Mouse (Mus musculus) midbrain, embryonic 12.5 days (tissue): ENCODE results near the gene Gli2. TPM values are rescaled to one million over a fixed set of nuclear protein-coding genes. Genes with fewer than 3 reads are reported as not detected.

Experiments used
- ATAC-seq: fragments of 200-750 bp; cut with Nextera tagmentation; 2 replicates; pipeline ENCODE4 v1.8.0; 2017; ENCODE audit warnings: low read depth, moderate TSS enrichment, moderate library complexity; ENCODE audit not compliant: low FRiP score
- H3K27ac ChIP-seq: fragments of 300-500 bp; sonication (generic); replicated peaks from 2 replicates; pipeline ENCODE4 v1.5.1; 2016; ENCODE audit warnings: mild to moderate bottlenecking
- H3K27me3 ChIP-seq: fragments of 300-500 bp; sonication (generic); 2 replicates; pipeline ENCODE4 v1.6.1; 2016; ENCODE audit warnings: mild to moderate bottlenecking
- H3K36me3 ChIP-seq: fragments of 300-500 bp; sonication (generic); 2 replicates; pipeline ENCODE4 v1.6.1; 2016
- H3K4me1 ChIP-seq: fragments of 300-500 bp; sonication (generic); 2 replicates; pipeline ENCODE4 v1.6.1; 2016
- H3K4me2 ChIP-seq: fragments of 300-500 bp; sonication (generic); replicated peaks from 2 replicates; pipeline ENCODE4 v1.6.1; 2016; ENCODE audit warnings: mild to moderate bottlenecking, moderate library complexity
- H3K4me3 ChIP-seq: fragments of 300-500 bp; sonication (generic); 2 replicates; pipeline ENCODE4 v1.5.1; 2016; ENCODE audit warnings: mild to moderate bottlenecking
- H3K9ac ChIP-seq: fragments of 300-500 bp; sonication (generic); replicated peaks from 2 replicates; pipeline ENCODE4 v1.6.1; 2016; ENCODE audit warnings: mild to moderate bottlenecking, moderate library complexity
- H3K9me3 ChIP-seq: fragments of 300-500 bp; sonication (generic); 2 replicates; pipeline ENCODE4 v1.6.1; 2016; ENCODE audit warnings: mild to moderate bottlenecking
- WGBS: fragments of 180-500 bp; shearing (Covaris S2); methylation state at CpG from one replicate; pipeline ENCODE4 v1.1.7; 2016; 5-methylcytosine and 5-hydroxymethylcytosine counted together
- polyA plus RNA-seq: library from polyadenylated mRNA; unstranded; fragments of >200 nt; fragmentation: Nextera tagmentation; extraction: Ambion mirVana; gene quantifications from 2 replicates; pipeline ENCODE4 v1.2.1, GENCODE M21; 2016

The Gli2 gene
- polyA plus RNA-seq, 1 experiment from 2014 or later, result 8.6 TPM

- Histone ChIP-seq H3K4me3 (no peak overlapping the region), H3K36me3 (no peaks in the 10 kb centered on the region), H3K4me1 (peaks cover 13% of the 10 kb centered on the region; the same call in 1 of the 2 replicates), H3K9me3 (no peaks in the 10 kb centered on the region), H3K27me3 (no peaks in the 10 kb centered on the region), H3K9ac (no peak overlapping the region), H3K27ac (no peak overlapping the region), H3K4me2 (no peak overlapping the region)
- WGBS, result 92% methylated on average over 1 of the region's 1 CpGs
- ATAC-seq, result no peak
These were observed 31.1 kb downstream of the Gli2 start for GRCm38 (mm10) chr1:119022311-119022710.

GRCm38 (mm10) chr1:119020092-119020491, 33.3 kb downstream of the Gli2 start:
- no peaks in the 10 kb centered on the region for H3K9me3 ChIP-seq
- no peaks in the 10 kb centered on the region for H3K36me3 ChIP-seq
- H3K27ac ChIP-seq, result no peak overlapping the region
- no peak overlapping the region for H3K9ac ChIP-seq
- ATAC-seq, result no peak
- no peaks in the 10 kb centered on the region for H3K27me3 ChIP-seq
- peaks cover 4% of the 10 kb centered on the region; the same call in 1 of the 2 replicates for H3K4me1 ChIP-seq
- no peak overlapping the region for H3K4me2 ChIP-seq
- 88% methylated on average over 2 of the region's 2 CpGs for WGBS
- H3K4me3 ChIP-seq, result no peak overlapping the region

- Histone ChIP-seq H3K27me3 (no peaks in the 10 kb centered on the region), H3K4me1 (peaks cover 5% of the 10 kb centered on the region; the same call in 1 of the 2 replicates), H3K36me3 (no peaks in the 10 kb centered on the region), H3K9ac (no peak overlapping the region), H3K4me3 (no peak overlapping the region), H3K27ac (no peak overlapping the region), H3K4me2 (no peak overlapping the region), H3K9me3 (no peaks in the 10 kb centered on the region)
- no peak for ATAC-seq
These were observed 34.4 kb downstream of the Gli2 start for GRCm38 (mm10) chr1:119019056-119019455.

- no peak for ATAC-seq
- H3K4me2 ChIP-seq, result no peak overlapping the region
- 83% methylated on average over 3 of the region's 3 CpGs for WGBS
- no peaks in the 10 kb centered on the region for H3K9me3 ChIP-seq
- peaks cover 7% of the 10 kb centered on the region; the same call in 1 of the 2 replicates for H3K36me3 ChIP-seq
- no peak overlapping the region for H3K9ac ChIP-seq
- no peak overlapping the region for H3K27ac ChIP-seq
- H3K4me1 ChIP-seq, result peaks cover 5% of the 10 kb centered on the region; the same call in 1 of the 2 replicates
- H3K27me3 ChIP-seq, result no peaks in the 10 kb centered on the region
- H3K4me3 ChIP-seq, result no peak overlapping the region
These were observed 36.6 kb downstream of the Gli2 start for GRCm38 (mm10) chr1:119016866-119017265.

GRCm38 (mm10) chr1:119015108-119015507, 38.3 kb downstream of the Gli2 start:
- Histone ChIP-seq H3K27me3 (no peaks in the 10 kb centered on the region), H3K9ac (0 out of 2 replicates have a peak overlapping the region, but pooled peaks have one; percentile 15), H3K4me3 (no peak overlapping the region), H3K27ac (no peak overlapping the region), H3K4me1 (peaks cover 5% of the 10 kb centered on the region; the same call in 1 of the 2 replicates), H3K36me3 (peaks cover 7% of the 10 kb centered on the region; the same call in 1 of the 2 replicates), H3K9me3 (no peaks in the 10 kb centered on the region), H3K4me2 (no peak overlapping the region)
- 85% methylated on average over 6 of the region's 6 CpGs for WGBS
- ATAC-seq, result no peak

- no peaks in the 10 kb centered on the region for H3K9me3 ChIP-seq
- H3K4me2 ChIP-seq, result no peak overlapping the region
- H3K27me3 ChIP-seq, result no peaks in the 10 kb centered on the region
- peaks cover 26% of the 10 kb centered on the region for H3K4me1 ChIP-seq
- no peak overlapping the region for H3K9ac ChIP-seq
- peaks cover 7% of the 10 kb centered on the region; the same call in 1 of the 2 replicates for H3K36me3 ChIP-seq
- no peak for ATAC-seq
- no peak overlapping the region for H3K27ac ChIP-seq
- H3K4me3 ChIP-seq, result no peak overlapping the region
These were observed 44.5 kb downstream of the Gli2 start for GRCm38 (mm10) chr1:119008949-119009348.

GRCm38 (mm10) chr1:119003852-119004398, 49.5 kb downstream of the Gli2 start:
- H3K36me3 ChIP-seq, result no peaks in the 10 kb centered on the region
- H3K4me1 ChIP-seq, result peaks cover 35% of the 10 kb centered on the region
- 52% methylated on average over 1 of the region's 1 CpGs for WGBS
- no peaks in the 10 kb centered on the region for H3K27me3 ChIP-seq
- no peak overlapping the region for H3K4me3 ChIP-seq
- no peak overlapping the region for H3K4me2 ChIP-seq
- 0 out of 2 replicates have a peak overlapping the region, but pooled peaks have one; percentile 15 for H3K27ac ChIP-seq
- no peak for ATAC-seq
- H3K9me3 ChIP-seq, result no peaks in the 10 kb centered on the region
- H3K9ac ChIP-seq, result no peak overlapping the region

- 56% methylated on average over 12 of the region's 12 CpGs for WGBS
- H3K9me3 ChIP-seq, result no peaks in the 10 kb centered on the region
- ATAC-seq, result no peak
- 0 out of 2 replicates have a peak overlapping the region, but pooled peaks have one; percentile 25 for H3K27ac ChIP-seq
- no peaks in the 10 kb centered on the region for H3K27me3 ChIP-seq
- peaks cover 21% of the 10 kb centered on the region for H3K4me1 ChIP-seq
- no peak overlapping the region for H3K4me2 ChIP-seq
- H3K9ac ChIP-seq, result no peak overlapping the region
- no peak overlapping the region for H3K4me3 ChIP-seq
- H3K36me3 ChIP-seq, result no peaks in the 10 kb centered on the region
These were observed 51.9 kb downstream of the Gli2 start for GRCm38 (mm10) chr1:119001454-119002034.

GRCm38 (mm10) chr1:118994482-118995105, 58.8 kb downstream of the Gli2 start:
- Histone ChIP-seq H3K27ac (no peak overlapping the region), H3K4me3 (no peak overlapping the region), H3K9me3 (no peaks in the 10 kb centered on the region), H3K4me1 (no peaks in the 10 kb centered on the region), H3K9ac (no peak overlapping the region), H3K4me2 (no peak overlapping the region), H3K27me3 (no peaks in the 10 kb centered on the region), H3K36me3 (0 out of 2 replicates have a peak, but pooled peaks cover 10% of the 10 kb centered on the region)
- WGBS, result 94% methylated on average over 8 of the region's 8 CpGs
- no peak for ATAC-seq

- WGBS, result 82% methylated on average over 5 of the region's 5 CpGs
These were observed 59.6 kb downstream of the Gli2 start for GRCm38 (mm10) chr1:118993775-118994174.

GRCm38 (mm10) chr1:118988331-118988730, 65.1 kb downstream of the Gli2 start:
- ATAC-seq, result no peak
- H3K9me3 ChIP-seq, result no peaks in the 10 kb centered on the region
- H3K27me3 ChIP-seq, result no peaks in the 10 kb centered on the region
- H3K4me3 ChIP-seq, result no peak overlapping the region
- H3K27ac ChIP-seq, result no peak overlapping the region
- 0 out of 2 replicates have a peak, but pooled peaks cover 4% of the 10 kb centered on the region for H3K36me3 ChIP-seq
- no peak overlapping the region for H3K9ac ChIP-seq
- no peak overlapping the region for H3K4me2 ChIP-seq
- peaks cover 23% of the 10 kb centered on the region for H3K4me1 ChIP-seq
- WGBS, result 86% methylated on average over 6 of the region's 6 CpGs

More at GRCm38 (mm10) chr1:118993775-118994174, 59.6 kb downstream of the Gli2 start:
- Histone ChIP-seq H3K9ac (no peak overlapping the region), H3K36me3 (0 out of 2 replicates have a peak, but pooled peaks cover 14% of the 10 kb centered on the region), H3K9me3 (no peaks in the 10 kb centered on the region), H3K4me2 (no peak overlapping the region), H3K27me3 (no peaks in the 10 kb centered on the region), H3K4me3 (no peak overlapping the region), H3K4me1 (no peaks in the 10 kb centered on the region), H3K27ac (no peak overlapping the region)
- no peak for ATAC-seq

- Histone ChIP-seq H3K27ac (no peak overlapping the region), H3K4me3 (no peak overlapping the region), H3K9me3 (no peaks in the 10 kb centered on the region), H3K9ac (no peak overlapping the region), H3K4me1 (peaks cover 31% of the 10 kb centered on the region), H3K4me2 (no peak overlapping the region), H3K27me3 (no peaks in the 10 kb centered on the region), H3K36me3 (0 out of 2 replicates have a peak, but pooled peaks cover 4% of the 10 kb centered on the region)
- no peak for ATAC-seq
- WGBS, result 93% methylated on average over 11 of the region's 11 CpGs
These were observed 65.9 kb downstream of the Gli2 start for GRCm38 (mm10) chr1:118987538-118987937.
